Mouse (Mus musculus) midbrain, embryonic 10.5 days (tissue): ENCODE measurements around the gene Fance. TPM values are rescaled to one million over a fixed set of nuclear protein-coding genes. Genes with fewer than 3 reads are reported as not detected.

Source experiments
- DNase-seq: peaks from one replicate; pipeline ENCODE4 v3.0.0-alpha.2; 2017; ENCODE audit warnings: low spot score
- H3K27ac ChIP-seq: fragments of 300-500 bp; sonication (generic); replicated peaks from 2 replicates; pipeline ENCODE4 v1.5.1; 2016; ENCODE audit warnings: mild to moderate bottlenecking
- H3K27me3 ChIP-seq: fragments of 300-500 bp; sonication (generic); 2 replicates; pipeline ENCODE4 v1.6.1; 2016; ENCODE audit warnings: low read depth, mild to moderate bottlenecking; ENCODE audit not compliant: poor library complexity, severe bottlenecking
- H3K36me3 ChIP-seq: fragments of 300-500 bp; sonication (generic); 2 replicates; pipeline ENCODE4 v1.6.1; 2016; ENCODE audit warnings: mild to moderate bottlenecking, moderate library complexity
- H3K4me1 ChIP-seq: fragments of 300-500 bp; sonication (generic); 2 replicates; pipeline ENCODE4 v1.6.1; 2016
- H3K4me3 ChIP-seq: fragments of 300-500 bp; sonication (generic); 2 replicates; pipeline ENCODE4 v1.5.1; 2016; ENCODE audit warnings: mild to moderate bottlenecking, moderate library complexity
- H3K9me3 ChIP-seq: fragments of 300-500 bp; sonication (generic); replicated peaks from 2 replicates; pipeline ENCODE4 v1.6.1; 2016; ENCODE audit warnings: mild to moderate bottlenecking
- WGBS: fragments of 180-500 bp; shearing (Covaris S2); methylation state at CpG from one replicate; pipeline ENCODE4 v1.1.7; 2016; 5-methylcytosine and 5-hydroxymethylcytosine counted together
- polyA plus RNA-seq: library from polyadenylated mRNA; unstranded; fragments of >200 nt; fragmentation: Nextera tagmentation; extraction: Ambion mirVana; gene quantifications from 2 replicates; pipeline ENCODE4 v1.2.1, GENCODE M21; 2016

The Fance gene
- polyA plus RNA-seq, 1 experiment from 2014 or later = 30.8 TPM

DNA sequence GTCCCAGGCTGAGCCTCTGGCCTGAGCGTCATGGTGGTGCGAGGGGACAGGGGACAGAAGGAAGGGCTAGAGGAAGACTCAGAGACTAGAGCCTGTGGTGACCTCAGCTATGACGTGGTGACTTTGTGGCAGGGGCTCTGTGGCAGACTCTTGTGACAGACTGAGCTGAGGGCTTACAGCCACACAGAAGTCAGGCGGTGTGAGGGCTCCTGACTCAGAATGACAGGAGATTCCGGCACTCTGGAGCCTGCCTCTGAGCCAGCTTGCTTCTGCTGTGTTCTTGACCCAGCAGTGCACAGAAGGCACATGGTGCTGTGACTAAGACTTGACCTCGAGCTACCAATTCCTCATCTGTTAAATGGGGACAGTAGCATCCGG lies 32.9 kb upstream of the Fance start:
- Histone ChIP-seq H3K4me3 (no peak overlapping the region), H3K9me3 (no peaks in the 10 kb centered on the region), H3K36me3 (no peaks in the 10 kb centered on the region), H3K27me3 (no peaks in the 10 kb centered on the region), H3K27ac (peak overlapping the region; percentile 46; the same call in 1 of the 2 replicates), H3K4me1 (peaks cover 43% of the 10 kb centered on the region)
- no peak for DNase-seq
- WGBS = 73% methylated on average over 7 of the region's 7 CpGs

DNA sequence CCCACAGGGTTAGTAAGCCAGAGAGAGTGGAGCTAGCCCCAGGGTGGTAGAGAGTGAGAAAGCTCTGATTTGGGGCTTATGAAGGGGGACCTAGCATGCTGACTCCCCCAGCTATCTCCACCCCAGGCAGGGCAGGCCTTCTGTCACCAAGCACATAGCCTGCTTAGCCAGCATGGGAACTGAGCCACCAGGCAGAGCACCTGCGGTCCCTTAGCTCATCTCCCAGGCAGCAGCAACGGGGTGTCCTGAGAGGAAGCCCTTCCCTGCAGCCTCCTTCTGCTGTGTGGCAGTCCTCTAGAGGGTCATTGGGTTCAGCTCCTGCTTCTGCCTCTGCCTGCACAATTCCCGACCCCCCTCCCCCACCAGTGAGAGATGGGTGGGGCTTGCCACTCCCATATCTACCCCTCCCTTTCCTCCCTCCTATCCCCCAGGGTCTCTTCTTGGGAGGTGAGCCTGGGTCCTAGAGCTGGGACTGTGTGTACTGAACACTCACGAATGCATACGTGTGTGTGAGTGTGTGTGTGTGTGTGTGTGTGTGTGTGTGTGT lies 32.4 kb upstream of the Fance start:
- Histone ChIP-seq H3K27me3 (no peaks in the 10 kb centered on the region), H3K4me1 (peaks cover 48% of the 10 kb centered on the region), H3K9me3 (no peaks in the 10 kb centered on the region), H3K27ac (peak overlapping the region; percentile 46), H3K36me3 (no peaks in the 10 kb centered on the region), H3K4me3 (no peak overlapping the region)
- no peak for DNase-seq
- 53% methylated on average over 5 of the region's 5 CpGs for WGBS

GRCm38 (mm10) chr17:28281866-28282441 lies 31.4 kb upstream of the Fance start:
- WGBS = 92% methylated on average over 7 of the region's 7 CpGs
- Histone ChIP-seq H3K27me3 (no peaks in the 10 kb centered on the region), H3K4me1 (peaks cover 57% of the 10 kb centered on the region), H3K9me3 (no peaks in the 10 kb centered on the region), H3K36me3 (no peaks in the 10 kb centered on the region), H3K27ac (0 out of 2 replicates have a peak overlapping the region, but pooled peaks have one; percentile 46), H3K4me3 (no peak overlapping the region)
- no peak for DNase-seq

- Histone ChIP-seq H3K36me3 (no peaks in the 10 kb centered on the region), H3K4me1 (peaks cover 52% of the 10 kb centered on the region), H3K27ac (no peak overlapping the region; the same call in 1 of the 2 replicates), H3K27me3 (no peaks in the 10 kb centered on the region), H3K4me3 (no peak overlapping the region), H3K9me3 (no peaks in the 10 kb centered on the region)
- 89% methylated on average over 10 of the region's 10 CpGs for WGBS
- no peak for DNase-seq
These were observed 30.1 kb upstream of the Fance start for GRCm38 (mm10) chr17:28283199-28283598.

GRCm38 (mm10) chr17:28286133-28286532 lies 27.2 kb upstream of the Fance start:
- no peaks in the 10 kb centered on the region for H3K36me3 ChIP-seq
- DNase-seq = no peak
- no peak overlapping the region for H3K4me3 ChIP-seq
- H3K9me3 ChIP-seq = no peaks in the 10 kb centered on the region
- WGBS = 87% methylated on average over 10 of the region's 10 CpGs
- H3K27me3 ChIP-seq = no peaks in the 10 kb centered on the region
- H3K27ac ChIP-seq = peak overlapping the region; percentile 2; the same call in 1 of the 2 replicates
- peaks cover 29% of the 10 kb centered on the region for H3K4me1 ChIP-seq

- no peaks in the 10 kb centered on the region for H3K27me3 ChIP-seq
- no peaks in the 10 kb centered on the region for H3K9me3 ChIP-seq
- no peak overlapping the region for H3K4me3 ChIP-seq
- 46% methylated on average over 5 of the region's 5 CpGs for WGBS
- H3K4me1 ChIP-seq = peaks cover 24% of the 10 kb centered on the region
- no peaks in the 10 kb centered on the region for H3K36me3 ChIP-seq
- H3K27ac ChIP-seq = 0 out of 2 replicates have a peak overlapping the region, but pooled peaks have one; percentile 17
- DNase-seq = no peak
These were observed 26.4 kb upstream of the Fance start for GRCm38 (mm10) chr17:28286964-28287363.

DNA sequence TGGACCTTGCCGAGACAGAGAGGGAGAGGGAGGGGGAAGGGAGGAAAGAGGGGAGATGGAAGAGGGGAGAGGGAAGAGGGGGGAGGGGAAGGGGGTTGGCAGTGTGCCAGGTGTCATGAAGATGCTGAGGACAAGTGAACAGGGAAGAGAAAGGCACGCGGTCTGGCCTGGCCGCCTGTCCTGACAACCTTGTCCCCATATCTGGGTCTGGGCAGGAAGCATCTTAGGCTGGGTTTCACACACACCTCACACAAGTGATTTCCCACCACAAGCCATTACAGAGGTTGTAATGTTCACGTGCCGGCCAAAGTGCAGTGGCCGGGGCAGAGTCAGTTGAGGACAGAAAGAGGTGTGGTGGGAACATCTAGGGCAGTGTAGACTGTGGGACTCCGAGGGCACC lies 25.7 kb upstream of the Fance start:
- DNase-seq = no peak
- Histone ChIP-seq H3K9me3 (no peaks in the 10 kb centered on the region), H3K36me3 (peaks cover 5% of the 10 kb centered on the region; the same call in 1 of the 2 replicates), H3K27ac (no peak overlapping the region), H3K27me3 (no peaks in the 10 kb centered on the region), H3K4me3 (no peak overlapping the region), H3K4me1 (peaks cover 24% of the 10 kb centered on the region)
- 84% methylated on average over 8 of the region's 8 CpGs for WGBS

- H3K27ac ChIP-seq = no peak overlapping the region
- H3K4me1 ChIP-seq = peaks cover 24% of the 10 kb centered on the region
- 75% methylated on average over 5 of the region's 5 CpGs for WGBS
- no peaks in the 10 kb centered on the region for H3K9me3 ChIP-seq
- H3K36me3 ChIP-seq = peaks cover 6% of the 10 kb centered on the region
- no peak overlapping the region for H3K4me3 ChIP-seq
- no peak for DNase-seq
- H3K27me3 ChIP-seq = no peaks in the 10 kb centered on the region
These were observed 25.3 kb upstream of the Fance start for GRCm38 (mm10) chr17:28287980-28288379.

DNA sequence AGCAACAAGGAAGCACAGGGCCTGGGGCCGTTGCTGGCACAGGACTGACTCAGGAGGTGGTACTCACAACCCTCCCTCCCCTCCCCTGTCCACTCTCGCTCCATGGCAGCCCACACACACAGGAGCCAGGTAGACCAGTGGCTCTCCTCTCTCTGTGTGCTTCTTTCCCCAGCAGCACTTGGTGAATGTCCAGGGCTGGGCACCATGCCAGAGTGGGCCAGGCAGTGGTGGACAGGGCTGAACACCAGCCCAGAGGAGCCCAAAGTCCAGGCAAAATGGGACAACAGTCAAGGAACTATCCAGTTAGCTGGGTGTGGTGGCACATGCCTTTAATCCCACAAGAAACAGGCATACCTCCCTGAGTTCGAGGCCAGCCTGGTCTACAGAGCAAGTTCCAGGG lies 23.1 kb upstream of the Fance start:
- Histone ChIP-seq H3K4me3 (no peak overlapping the region), H3K27me3 (no peaks in the 10 kb centered on the region), H3K4me1 (peaks cover 31% of the 10 kb centered on the region), H3K27ac (0 out of 2 replicates have a peak overlapping the region, but pooled peaks have one; percentile 35), H3K9me3 (no peaks in the 10 kb centered on the region), H3K36me3 (peaks cover 6% of the 10 kb centered on the region)
- no peak for DNase-seq
- WGBS = 93% methylated on average over 3 of the region's 3 CpGs

GRCm38 (mm10) chr17:28290671-28291070 lies 22.6 kb upstream of the Fance start:
- H3K9me3 ChIP-seq = no peaks in the 10 kb centered on the region
- H3K36me3 ChIP-seq = peaks cover 6% of the 10 kb centered on the region
- no peak overlapping the region for H3K27ac ChIP-seq
- 82% methylated on average over 11 of the region's 11 CpGs for WGBS
- H3K4me1 ChIP-seq = peaks cover 30% of the 10 kb centered on the region
- no peak for DNase-seq
- H3K27me3 ChIP-seq = no peaks in the 10 kb centered on the region
- H3K4me3 ChIP-seq = no peak overlapping the region

- Histone ChIP-seq H3K27ac (no peak overlapping the region), H3K4me1 (peaks cover 23% of the 10 kb centered on the region), H3K27me3 (no peaks in the 10 kb centered on the region), H3K9me3 (no peaks in the 10 kb centered on the region), H3K4me3 (no peak overlapping the region), H3K36me3 (peaks cover 6% of the 10 kb centered on the region)
- no peak for DNase-seq
- 85% methylated on average over 7 of the region's 7 CpGs for WGBS
These were observed 22.0 kb upstream of the Fance start for GRCm38 (mm10) chr17:28291346-28291745.

DNA sequence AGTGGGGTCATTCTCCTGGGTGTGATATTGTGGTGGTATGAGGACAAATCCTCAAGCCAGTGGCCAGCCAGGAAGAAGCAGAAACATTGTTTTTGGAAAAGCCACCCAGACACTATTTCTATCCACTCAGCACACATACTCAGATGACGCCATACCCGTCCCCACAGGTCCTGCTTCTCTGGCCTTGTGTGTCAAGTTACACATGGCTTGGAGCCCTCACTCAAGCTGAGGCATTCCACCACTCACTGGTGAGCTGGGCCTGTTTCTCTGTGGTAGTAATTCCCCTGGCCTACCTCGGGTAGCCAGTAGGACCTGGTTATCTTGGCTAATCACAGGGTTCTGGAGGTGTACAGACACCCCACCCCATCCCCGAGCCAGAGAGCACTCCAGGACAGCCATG lies 19.6 kb upstream of the Fance start:
- 74% methylated on average over 4 of the region's 4 CpGs for WGBS
- Histone ChIP-seq H3K9me3 (no peaks in the 10 kb centered on the region), H3K4me3 (no peak overlapping the region), H3K36me3 (peaks cover 18% of the 10 kb centered on the region), H3K27ac (no peak overlapping the region), H3K4me1 (peaks cover 15% of the 10 kb centered on the region), H3K27me3 (no peaks in the 10 kb centered on the region)
- DNase-seq = no peak

- Histone ChIP-seq H3K36me3 (peaks cover 26% of the 10 kb centered on the region), H3K4me1 (peaks cover 25% of the 10 kb centered on the region), H3K27ac (peak overlapping the region; percentile 64), H3K27me3 (no peaks in the 10 kb centered on the region), H3K4me3 (no peak overlapping the region), H3K9me3 (no peaks in the 10 kb centered on the region)
- DNase-seq = no peak
- WGBS = 82% methylated on average over 17 of the region's 17 CpGs
These were observed 18.6 kb upstream of the Fance start for GRCm38 (mm10) chr17:28294449-28295333.
